Mouse (Mus musculus): Measurements from ENCODE around the gene Gart. TPM values are rescaled to one million over a fixed set of nuclear protein-coding genes. Genes with fewer than 3 reads are reported as not detected.

Gart gene
- 60.8 to 87.7 TPM (median 77.5 TPM) in 4 replicates for total RNA-seq (2023)

GRCm38 (mm10) chr16:91646681-91647419, at the start of gene Gart:
Gart (minus strand) TSS chr16:91646952.

GRCm38 (mm10) chr16:91688619-91689334, 42.0 kb upstream of the Gart start, which contains the start of gene Donson:
Donson (minus strand) TSS chr16:91688770.

GRCm38 (mm10) chr16:91647461-91648219, 888 bp upstream of the Gart start, which contains the start of gene Son:
Son (plus strand) TSS chr16:91647506.

DNA sequence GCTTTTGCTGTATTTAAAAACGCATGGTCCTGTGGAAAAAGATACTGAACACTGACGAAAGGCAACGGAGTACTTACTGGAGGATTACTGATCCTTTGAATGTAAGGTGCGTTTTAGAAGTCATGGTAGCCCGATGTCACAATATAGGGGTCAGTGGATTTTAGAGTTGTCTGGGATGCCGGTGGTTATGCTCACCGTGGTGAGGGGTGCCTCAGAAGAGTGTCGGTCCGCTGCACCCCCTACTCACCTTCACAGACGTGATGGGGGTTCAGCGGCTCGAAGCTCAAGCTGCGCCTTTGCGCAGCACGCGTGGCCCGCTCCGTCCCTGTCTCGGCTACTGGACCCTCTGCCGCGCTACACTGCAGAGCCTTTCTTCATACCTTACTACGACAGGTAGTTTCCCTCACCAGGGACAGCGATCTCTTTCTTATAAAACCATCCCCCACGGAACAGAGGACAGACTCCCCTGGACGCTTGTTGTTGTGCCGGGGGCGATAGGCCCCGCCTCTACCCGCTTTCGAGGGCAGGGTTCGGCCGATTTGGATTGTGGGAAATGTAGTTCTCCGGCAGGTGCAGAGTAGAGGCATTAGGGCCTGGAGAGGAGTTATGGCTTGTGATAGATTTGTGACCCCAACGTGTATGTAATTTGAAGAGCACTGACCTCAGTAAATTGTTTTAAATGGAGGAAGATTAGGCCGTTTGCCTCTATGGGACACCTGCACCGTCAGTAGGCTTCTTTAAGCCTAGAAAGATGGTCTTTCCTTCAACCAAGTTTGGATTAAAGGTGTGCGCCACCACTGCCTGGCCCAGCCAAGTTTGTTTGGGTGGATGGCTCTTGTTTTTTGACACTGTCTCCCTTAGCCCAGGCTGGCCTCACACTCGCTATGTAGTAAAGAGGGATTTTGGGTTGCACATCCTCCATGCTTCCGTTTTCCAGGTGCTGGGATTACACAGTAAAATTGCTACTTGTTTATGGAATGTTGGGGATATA, 27.9 kb downstream of the Gart start, which contains the start of gene Dnajc28:
TSS of gene Dnajc28 (minus strand) at position 516 of the 991 bp plus-strand sequence.

DNA sequence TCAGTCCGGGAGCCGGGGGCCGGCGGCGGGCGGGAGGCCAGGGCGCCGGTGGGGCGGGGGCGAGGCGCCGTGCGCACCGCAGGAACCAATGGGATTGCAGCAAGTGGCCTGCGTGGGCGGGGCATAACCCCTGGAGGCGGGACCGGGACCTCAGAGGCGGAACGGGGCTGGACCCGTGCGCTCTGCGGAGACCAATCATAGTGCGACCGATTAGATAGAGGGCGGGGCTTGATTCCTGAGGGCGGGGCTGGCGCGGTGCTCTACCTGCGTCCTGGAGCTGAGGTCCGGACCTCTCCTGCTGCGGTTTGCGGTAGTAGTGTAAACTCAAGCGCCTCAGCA, 49.1 kb downstream of the Gart start, which contains the start of gene Tmem50b:
TSS of gene Tmem50b (minus strand) at position 129 of the 339 bp plus-strand sequence.

Other genes starting within 250 kb of the Gart start
- gene Il10rb, start 240.8 kb downstream of the Gart start, total RNA-seq (2023) = 88.9 to 102 TPM (median 91.6 TPM) in 4 replicates
- gene Ifnar1, start 161.7 kb downstream of the Gart start, total RNA-seq (2023) = 156 to 189 TPM (median 162 TPM) in 4 replicates
- 49.6 to 55.0 TPM (median 52.8 TPM) in 4 replicates for gene Ifngr2, start 99.9 kb downstream of the Gart start, total RNA-seq (2023)
- 33.6 to 37.2 TPM (median 36.6 TPM) in 4 replicates for gene Tmem50b, start 49.2 kb downstream of the Gart start, total RNA-seq (2023)
- 0.46 to 1.8 TPM (median 0.83 TPM) in 4 replicates for gene Dnajc28, start 27.9 kb downstream of the Gart start, total RNA-seq (2023)
- 535 to 566 TPM (median 560 TPM) in 4 replicates for gene Son, start 554 bp upstream of the Gart start, total RNA-seq (2023)
- gene Donson, start 41.8 kb upstream of the Gart start, total RNA-seq (2023) = 79.3 to 88.8 TPM (median 83.8 TPM) in 4 replicates
- gene Cryzl1, start 82.0 kb upstream of the Gart start, total RNA-seq (2023) = 39.3 to 53.5 TPM (median 49.0 TPM) in 4 replicates
- 17.6 to 29.5 TPM (median 25.7 TPM) in 4 replicates for gene Itsn1, start 82.3 kb upstream of the Gart start, total RNA-seq (2023)